ENCODE assay signal across 8 mouse cellular contexts in genomic region chr17:36252250-36252876, GRCm38 (mm10). TPM values are rescaled to one million over a fixed set of nuclear protein-coding genes. Genes with fewer than 3 reads are reported as not detected.
DNase-seq lines count a peak whose midpoint lies in the region; ATAC-seq lines count a peak whose summit lies in the region.

No protein-coding gene starts in this region.

- H3K27ac ChIP-seq in hindbrain, embryonic 14.5 days, result no peak overlapping the region
- H3K27ac ChIP-seq in liver, embryonic 16.5 days (ENCODE audit: low read length), result no peak overlapping the region

- H3K9me3 ChIP-seq in hindbrain, embryonic 14.5 days (ENCODE audit: control insufficient read depth, low read length), result no peaks in the 10 kb centered on the region
- H3K9me3 ChIP-seq in liver, embryonic 16.5 days (replicated peaks; ENCODE audit: control insufficient read depth, low read length), result no peaks in the 10 kb centered on the region

- peak overlapping the region; percentile 43 for H3K4me2 ChIP-seq in hindbrain, embryonic 14.5 days (replicated peaks)
- peak overlapping the region; percentile 50 for H3K4me2 ChIP-seq in liver, embryonic 16.5 days (ENCODE audit: low read depth, low read length)

- peaks cover 3% of the 10 kb centered on the region; the same call in 1 of the 2 replicates for H3K4me1 ChIP-seq in hindbrain, embryonic 14.5 days (replicated peaks; ENCODE audit: control insufficient read depth, insufficient read depth, low read length)
- peaks cover 10% of the 10 kb centered on the region for H3K4me1 ChIP-seq in liver, embryonic 16.5 days (ENCODE audit: control insufficient read depth, low read depth, low read length)

- WGBS in hindbrain, embryonic 14.5 days, result 10% methylated on average over 25 of the region's 25 CpGs
- 4% methylated on average over 25 of the region's 25 CpGs for WGBS in liver, embryonic 16.5 days (ENCODE audit: insufficient replicate concordance)

- no peaks in the 10 kb centered on the region for H3K36me3 ChIP-seq in hindbrain, embryonic 14.5 days (replicated peaks; ENCODE audit: control insufficient read depth, insufficient read depth)
- no peaks in the 10 kb centered on the region; the same call in 1 of the 2 replicates for H3K36me3 ChIP-seq in liver, embryonic 16.5 days (ENCODE audit: control insufficient read depth, insufficient read depth)

- peaks cover 27% of the 10 kb centered on the region for H3K27me3 ChIP-seq in hindbrain, embryonic 14.5 days (ENCODE audit: control insufficient read depth, insufficient read depth, low read length)
- peaks cover 25% of the 10 kb centered on the region for H3K27me3 ChIP-seq in liver, embryonic 16.5 days (ENCODE audit: control insufficient read depth, insufficient read depth, low read depth, low read length)

- ATAC-seq in hindbrain, embryonic 14.5 days (ENCODE audit: low FRiP score), result no peak
- ATAC-seq in liver, embryonic 16.5 days (ENCODE audit: low read depth), result no peak

- DNase-seq in embryo, embryonic 10 days (ENCODE audit: low spot score), result peak; percentile 54
- no peak for DNase-seq in embryo, embryonic 10.5 days (ENCODE audit: low spot score)
- peak; percentile 46 for DNase-seq in embryo, embryonic 11 days
- no peak for DNase-seq in hindbrain, embryonic 14.5 days (ENCODE audit: low spot score)
- DNase-seq in naive thymus-derived CD4-positive, alpha-beta T cell, adult 2 months (ENCODE audit: low read depth), result peak; percentile 66
- no peak for DNase-seq in adipocyte (ENCODE audit: low spot score)
- no peak for DNase-seq in ovary, postnatal 14 days (ENCODE audit: low spot score)

- H3K9ac ChIP-seq in hindbrain, embryonic 14.5 days, result no peak overlapping the region
- H3K9ac ChIP-seq in liver, embryonic 16.5 days (ENCODE audit: low read depth, low read length), result no peak overlapping the region

- no peak overlapping the region for H3K4me3 ChIP-seq in hindbrain, embryonic 14.5 days (replicated peaks; ENCODE audit: low read length)
- H3K4me3 ChIP-seq in liver, embryonic 16.5 days (ENCODE audit: low read depth, low read length), result 0 out of 2 replicates have a peak overlapping the region, but pooled peaks have one; percentile 17

RNA-seq across cellular contexts. Expression of gene Rpp21, which starts 5.5 kb away (rescaled TPM):
- 132 and 151 TPM in 2 replicates for polyA plus RNA-seq in hindbrain, embryonic 14.5 days (2014; fragmentation: Nextera tagmentation; extraction: Ambion mirVana)
- polyA plus RNA-seq in liver, embryonic 16.5 days (2015; fragmentation: Nextera tagmentation; extraction: Ambion mirVana), result 54.1 and 59.3 TPM in 2 replicates

RNA-seq across cellular contexts. Expression of gene Trim39, which starts 19.7 kb away (rescaled TPM):
- 19.7 and 19.8 TPM in 2 replicates for polyA plus RNA-seq in hindbrain, embryonic 14.5 days (2014; fragmentation: Nextera tagmentation; extraction: Ambion mirVana)
- polyA plus RNA-seq in liver, embryonic 16.5 days (2015; fragmentation: Nextera tagmentation; extraction: Ambion mirVana), result 4.6 and 5.0 TPM in 2 replicates

RNA-seq across cellular contexts. Expression of gene H2-M10.2, which starts 33.9 kb away (rescaled TPM):
- 0.18 and 0.23 TPM in 2 replicates for polyA plus RNA-seq in hindbrain, embryonic 14.5 days (2014; fragmentation: Nextera tagmentation; extraction: Ambion mirVana)
- polyA plus RNA-seq in liver, embryonic 16.5 days (2015; fragmentation: Nextera tagmentation; extraction: Ambion mirVana), result not detected in 2 replicates

Comparison
In these comparisons a context has a peak if more than half of its experiments do, and no peak if none do; other contexts are left out.
1. DNase-seq: peak in embryo, embryonic 10 days (single experiment), embryo, embryonic 11 days (single experiment) and naive thymus-derived CD4-positive, alpha-beta T cell, adult 2 months (single experiment); none in embryo, embryonic 10.5 days (single experiment), hindbrain, embryonic 14.5 days (single experiment), adipocyte (single experiment) and ovary, postnatal 14 days (single experiment).